Mouse (Mus musculus) gastrocnemius, postnatal 25 days (tissue): Measurements from ENCODE around the gene Wfdc6a. TPM values are rescaled to one million over a fixed set of nuclear protein-coding genes. Genes with fewer than 3 reads are reported as not detected.

Experiments used
- DNase-seq: peaks from one replicate; pipeline ENCODE4 v3.0.0; 2022
- total RNA-seq, 2 experiments: library from RNA; stranded (reverse); gene quantifications; 1 replicate in 1 of 2; 2 replicates in 1 of 2; pipeline ENCODE4 v1.2.3; 2021

Gene Wfdc6a
- total RNA-seq, 2 experiments from 2014 or later, result not detected

GRCm38 (mm10) chr2:164549963-164550894 lies 35.0 kb downstream of the Wfdc6a start:
- DNase-seq, result no peak

- DNase-seq, result no peak
These were observed 35.9 kb downstream of the Wfdc6a start for GRCm38 (mm10) chr2:164549338-164549737.

- DNase-seq, result no peak
These were observed 40.7 kb downstream of the Wfdc6a start for GRCm38 (mm10) chr2:164544454-164545097.

GRCm38 (mm10) chr2:164543745-164544144 lies 41.5 kb downstream of the Wfdc6a start:
- DNase-seq, result no peak

GRCm38 (mm10) chr2:164542598-164542997 lies 42.6 kb downstream of the Wfdc6a start:
- no peak for DNase-seq

GRCm38 (mm10) chr2:164542132-164542531 lies 43.1 kb downstream of the Wfdc6a start:
- DNase-seq, result no peak

GRCm38 (mm10) chr2:164540652-164541427 lies 44.4 kb downstream of the Wfdc6a start:
- peak; percentile 14 for DNase-seq

GRCm38 (mm10) chr2:164537003-164537402 lies 48.2 kb downstream of the Wfdc6a start:
- DNase-seq, result no peak

GRCm38 (mm10) chr2:164534315-164534714 lies 50.9 kb downstream of the Wfdc6a start:
- DNase-seq, result no peak

- peak; percentile 20 for DNase-seq
These were observed 54.1 kb downstream of the Wfdc6a start for GRCm38 (mm10) chr2:164531169-164531568.

Other genes starting within 250 kb of the Wfdc6a start
- not detected for gene Slpi, start 196.4 kb downstream of the Wfdc6a start, total RNA-seq
- gene Rbpjl, start 182.3 kb downstream of the Wfdc6a start, total RNA-seq, result not detected
- 1 to 10 TPM; 1.0 to 2.3 TPM for gene Matn4, start 180.3 kb downstream of the Wfdc6a start, total RNA-seq
- gene Sdc4, start 141.6 kb downstream of the Wfdc6a start, total RNA-seq, result 10 to 100 TPM; 28.0 to 62.1 TPM
- 10 to 100 TPM; 17.2 to 20.2 TPM for gene Sys1, start 128.5 kb downstream of the Wfdc6a start, total RNA-seq
- gene Gm20458, start 124.5 kb downstream of the Wfdc6a start, total RNA-seq, result 1 to 10 TPM; 3.2 to 8.9 TPM
- not detected for gene Trp53tg5, start 111.7 kb downstream of the Wfdc6a start, total RNA-seq
- 10 to 100 TPM; 21.2 to 35.4 TPM for gene Dbndd2, start 99.3 kb downstream of the Wfdc6a start, total RNA-seq
- gene Pigt, start 87.9 kb downstream of the Wfdc6a start, total RNA-seq, result 10 to 100 TPM; 27.7 to 39.4 TPM
- not detected for gene Wfdc2, start 23.0 kb downstream of the Wfdc6a start, total RNA-seq
- not detected for gene Spint3, start 12.0 kb downstream of the Wfdc6a start, total RNA-seq
- not detected for gene Eppin, start 8.1 kb upstream of the Wfdc6a start, total RNA-seq
- gene Wfdc6b, start 28.1 kb upstream of the Wfdc6a start, total RNA-seq, result not detected
- not detected for gene Wfdc8, start 28.2 kb upstream of the Wfdc6a start, total RNA-seq
- not detected for gene Wfdc16, start 53.3 kb upstream of the Wfdc6a start, total RNA-seq
- not detected for gene Wfdc10, start 70.6 kb upstream of the Wfdc6a start, total RNA-seq
- gene Wfdc9, start 71.1 kb upstream of the Wfdc6a start, total RNA-seq, result not detected
- gene Wfdc11, start 88.6 kb upstream of the Wfdc6a start, total RNA-seq, result not detected
- not detected for gene Wfdc13, start 99.7 kb upstream of the Wfdc6a start, total RNA-seq
- gene Spint4, start 113.1 kb upstream of the Wfdc6a start, total RNA-seq, result not detected
- not detected for gene Spint5, start 129.9 kb upstream of the Wfdc6a start, total RNA-seq
- gene Wfdc3, start 160.5 kb upstream of the Wfdc6a start, total RNA-seq, result not detected
- gene Dnttip1, start 160.5 kb upstream of the Wfdc6a start, total RNA-seq, result 10 to 100 TPM; 17.0 to 17.5 TPM
- 1 to 10 TPM; 1.2 to 1.7 TPM for gene Ube2c, start 184.5 kb upstream of the Wfdc6a start, total RNA-seq
- gene Tnnc2, start 194.5 kb upstream of the Wfdc6a start, total RNA-seq, result over 10,000 TPM; 15,847 to 16,724 TPM
- 10 to 100 TPM; 19.3 to 19.8 TPM for gene Snx21, start 200.4 kb upstream of the Wfdc6a start, total RNA-seq
- gene Acot8, start 219.4 kb upstream of the Wfdc6a start, total RNA-seq, result 1 to 10 TPM; 8.0 to 9.1 TPM
- gene Zswim3, start 219.7 kb upstream of the Wfdc6a start, total RNA-seq, result 1 to 10 TPM; 1.4 TPM
- 1 to 10 TPM; 3.7 to 3.8 TPM for gene Zswim1, start 237.2 kb upstream of the Wfdc6a start, total RNA-seq
- gene Spata25, start 243.1 kb upstream of the Wfdc6a start, total RNA-seq, result not detected
- 10 to 100 TPM; 42.9 to 49.2 TPM for gene Ctsa, start 247.4 kb upstream of the Wfdc6a start, total RNA-seq
- 10 to 100 TPM; 28.9 to 35.0 TPM for gene Neurl2, start 248.0 kb upstream of the Wfdc6a start, total RNA-seq